Mouse (Mus musculus) kidney, adult 18-20 months (tissue): Measurements from ENCODE around the gene Lhpp.

Experiments
- DNase-seq: peaks from one replicate; pipeline ENCODE4 v3.0.0; 2021

The Lhpp gene

DNA sequence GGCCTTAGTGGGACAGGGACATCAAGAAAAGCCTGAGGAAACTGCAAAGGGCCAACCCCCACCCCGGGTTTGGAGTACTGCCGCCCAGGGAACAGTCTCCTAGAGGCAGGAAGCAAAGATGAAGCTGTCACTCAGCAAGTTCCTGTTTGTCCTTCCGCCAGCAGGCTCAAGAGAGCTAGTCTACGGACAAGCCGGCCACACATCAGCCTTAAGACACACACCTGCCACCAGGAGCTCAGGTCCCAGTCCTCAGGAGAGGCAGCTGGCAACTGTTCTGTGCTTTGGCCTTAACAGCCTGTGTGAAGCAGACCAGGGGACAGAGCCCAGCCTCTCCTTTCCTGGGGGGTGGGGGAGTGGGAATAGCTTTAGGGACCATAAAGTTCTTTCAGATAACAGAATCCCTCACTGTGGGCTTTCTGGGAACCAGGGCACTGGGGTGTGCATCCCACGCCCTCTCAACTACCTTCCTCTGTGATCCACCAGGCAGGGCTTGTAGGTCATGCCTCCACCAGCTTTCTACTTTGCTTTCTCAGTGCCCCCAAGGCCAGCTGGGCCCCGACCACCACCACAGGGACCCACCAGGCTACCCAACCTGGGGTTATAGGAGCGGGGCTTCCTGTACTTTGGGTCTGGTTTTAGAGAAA, 103.2 kb downstream of the Lhpp start:
- DNase-seq: peak; percentile 64

DNA sequence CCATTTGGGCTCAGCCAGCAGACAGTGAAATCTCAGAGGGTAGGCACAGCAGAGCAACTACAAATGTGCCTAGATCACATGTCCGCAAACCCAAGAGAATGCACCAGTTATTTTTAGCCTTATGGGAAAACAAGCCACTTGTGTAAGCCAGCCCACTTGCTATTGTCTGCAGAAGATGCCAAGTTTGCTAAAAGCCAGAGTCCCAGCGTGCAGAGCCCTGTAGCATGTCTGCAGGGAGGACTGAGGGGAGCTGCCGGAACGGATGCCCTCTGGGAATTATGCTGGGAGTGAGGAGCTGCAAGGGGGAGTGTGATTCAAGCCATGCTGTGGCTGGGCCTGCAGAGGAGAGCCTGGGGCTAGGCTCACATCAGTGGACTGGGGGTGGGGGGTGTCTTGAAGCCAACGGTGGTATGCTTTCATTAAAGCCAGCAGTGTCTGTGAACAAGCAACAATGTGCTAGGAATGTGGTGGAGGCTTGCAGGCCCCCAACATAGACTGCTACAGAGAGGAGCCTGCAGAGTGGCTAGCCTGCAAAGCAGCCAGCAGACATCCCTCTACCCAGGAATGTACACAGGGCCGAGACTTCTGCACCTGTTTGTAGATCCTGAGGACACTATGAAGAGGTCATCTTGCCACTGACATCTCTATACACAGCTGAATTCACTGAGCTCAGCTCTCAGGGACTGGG, 103.9 kb downstream of the Lhpp start:
- no peak for DNase-seq

DNA sequence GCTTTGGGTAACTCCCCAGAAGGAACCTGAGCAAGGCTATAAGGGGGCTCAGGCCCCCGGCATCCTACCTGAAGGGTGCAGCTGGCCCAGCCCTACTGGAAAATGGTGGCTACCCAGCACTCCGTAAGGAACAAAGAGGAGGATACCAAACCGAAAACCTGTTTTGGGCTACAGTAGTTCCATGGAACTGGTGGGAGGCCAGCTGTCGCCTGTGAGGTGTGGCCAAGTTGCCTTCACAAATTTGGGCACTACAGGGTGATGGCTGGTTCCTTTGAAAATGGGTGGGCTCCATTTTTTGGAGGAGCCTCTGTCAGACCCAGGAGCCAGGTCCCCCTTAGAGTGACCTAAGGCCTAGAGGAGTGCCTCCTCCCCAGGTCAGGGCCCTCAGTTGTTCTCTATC, 104.8 kb downstream of the Lhpp start:
- no peak for DNase-seq

DNA sequence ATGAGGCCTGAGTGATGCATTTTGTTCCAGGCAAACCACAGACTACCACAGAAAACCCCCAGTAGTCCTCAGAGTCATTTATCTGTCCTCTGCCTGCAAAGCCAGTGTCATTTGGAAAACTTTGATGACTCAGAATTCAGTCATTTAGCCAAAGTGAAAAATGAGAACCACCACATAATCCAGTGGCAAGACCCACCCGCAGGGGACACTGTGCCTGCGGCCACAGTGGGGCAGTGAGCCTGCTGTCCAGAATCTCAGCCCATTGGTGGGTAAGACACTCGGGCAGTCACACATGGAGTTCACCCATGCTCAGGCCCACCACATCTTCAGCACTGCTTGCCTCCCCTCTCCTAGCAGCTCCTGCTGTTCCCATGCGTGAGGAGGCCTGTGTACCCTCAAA, 109.1 kb downstream of the Lhpp start:
- DNase-seq: no peak

DNA sequence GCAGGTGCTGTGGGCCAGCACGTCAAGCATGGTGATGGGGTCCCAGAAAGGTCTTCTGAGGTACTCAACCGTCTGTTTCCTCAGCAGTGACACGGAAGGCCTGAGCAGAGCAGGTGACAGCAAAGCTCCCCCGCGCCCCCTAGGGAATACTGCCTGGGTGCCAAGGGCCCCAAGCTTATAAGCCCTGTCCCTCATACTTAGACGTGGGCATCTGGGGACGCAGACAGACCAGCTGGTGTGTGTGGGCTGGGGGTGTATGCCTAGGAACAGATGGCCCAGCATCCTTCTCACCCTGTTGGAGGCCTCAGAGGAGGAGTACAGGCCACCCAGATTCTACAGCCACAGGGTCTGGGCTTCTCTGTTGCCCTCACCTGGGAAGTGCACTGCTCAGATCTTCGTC, 110.1 kb downstream of the Lhpp start:
- no peak for DNase-seq

GRCm38 (mm10) chr7:132722401-132723370, 112.2 kb downstream of the Lhpp start:
- DNase-seq: peak; percentile 68

- DNase-seq: peak; percentile 93
These were observed 113.5 kb downstream of the Lhpp start for GRCm38 (mm10) chr7:132723906-132724305.

DNA sequence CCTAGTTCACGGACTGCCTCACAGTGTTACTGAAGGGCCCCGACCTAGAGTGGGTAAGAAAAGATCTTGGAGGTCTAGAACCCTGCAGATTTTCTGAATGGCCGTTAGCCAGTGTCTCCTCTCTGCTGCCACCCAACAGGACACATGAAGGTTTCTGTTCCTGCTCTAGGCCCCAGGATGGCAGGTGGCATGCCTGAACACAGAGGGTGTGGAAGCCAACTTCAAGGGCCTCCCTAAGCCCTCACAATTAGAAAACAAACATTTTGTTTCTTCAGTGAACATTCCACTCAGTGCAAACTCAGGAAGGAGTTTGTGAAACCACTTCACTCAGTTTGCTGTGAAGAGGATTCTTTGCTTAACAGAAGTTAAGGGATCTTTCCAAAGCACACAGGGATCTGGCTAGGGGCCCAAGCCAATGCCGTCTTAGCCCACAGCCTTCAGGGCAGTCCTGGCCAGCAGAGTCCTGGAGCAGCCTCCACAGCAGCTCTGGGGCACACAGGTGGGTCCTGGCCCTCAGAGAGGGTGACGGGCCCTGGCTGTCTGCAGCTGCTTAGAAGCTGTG, 114.1 kb downstream of the Lhpp start:
- DNase-seq: peak; percentile 51

GRCm38 (mm10) chr7:132726106-132726861, 115.8 kb downstream of the Lhpp start:
- DNase-seq: no peak

DNA sequence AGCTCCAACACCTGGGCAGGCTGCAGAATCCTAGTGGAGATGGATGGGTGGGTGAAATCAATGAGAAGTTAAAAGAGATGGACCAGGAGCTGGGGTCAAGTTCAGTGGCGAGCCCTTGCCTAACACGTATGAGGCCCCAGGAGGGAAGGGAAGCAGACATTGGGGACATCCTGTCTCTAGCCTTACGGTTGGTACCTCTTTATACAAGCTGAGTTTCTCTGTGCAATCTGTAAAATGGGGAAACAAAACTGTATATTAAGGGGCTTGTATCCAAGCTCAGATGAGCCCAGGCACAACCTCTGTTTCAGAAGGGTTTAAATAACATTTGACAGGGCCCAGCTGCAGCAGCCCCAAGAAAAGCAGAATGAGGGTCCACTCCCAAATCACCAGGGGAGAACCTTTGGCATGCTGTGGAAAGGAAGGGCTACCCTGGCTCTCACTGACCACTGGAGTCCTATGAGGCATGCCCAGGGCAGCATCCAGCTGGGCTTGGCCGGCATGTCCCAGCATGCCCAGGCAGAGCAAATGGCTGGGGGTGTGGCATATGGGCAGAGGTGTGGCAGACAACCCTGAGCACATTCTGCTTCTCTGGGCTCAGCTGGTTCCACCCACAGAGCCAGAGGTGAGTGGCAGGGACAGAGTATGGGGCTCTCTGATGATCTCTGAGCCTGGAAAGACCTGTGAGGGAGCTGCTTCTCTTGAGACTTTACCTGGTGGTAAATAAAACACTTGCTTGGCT, 118.8 kb downstream of the Lhpp start:
- peak; percentile 62 for DNase-seq

- DNase-seq: no peak
These were observed 120.1 kb downstream of the Lhpp start for GRCm38 (mm10) chr7:132730510-132730909.

DNA sequence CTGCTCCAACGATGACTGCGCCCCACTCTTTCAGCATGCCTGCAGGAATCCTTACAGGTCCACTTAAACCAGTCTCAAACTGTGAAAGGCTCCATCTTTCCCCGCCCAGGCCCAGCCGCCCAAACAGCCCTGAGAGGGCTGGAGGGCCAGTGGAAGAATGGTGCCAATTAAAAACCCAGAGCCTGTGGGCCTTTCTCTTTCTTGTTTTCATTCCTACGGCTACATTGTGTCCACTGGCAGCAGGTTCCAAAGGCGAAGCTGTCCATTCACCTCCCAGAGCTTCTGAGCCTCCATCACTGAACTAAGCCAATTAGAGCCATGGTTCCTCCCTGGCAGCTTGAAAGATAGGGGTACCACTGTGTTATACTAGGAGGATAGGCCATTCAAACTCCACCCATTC, 121.1 kb downstream of the Lhpp start:
- no peak for DNase-seq

GRCm38 (mm10) chr7:132732136-132732789, 121.8 kb downstream of the Lhpp start:
- peak; percentile 43 for DNase-seq

GRCm38 (mm10) chr7:132733521-132733920, 123.1 kb downstream of the Lhpp start:
- peak; percentile 49 for DNase-seq

DNA sequence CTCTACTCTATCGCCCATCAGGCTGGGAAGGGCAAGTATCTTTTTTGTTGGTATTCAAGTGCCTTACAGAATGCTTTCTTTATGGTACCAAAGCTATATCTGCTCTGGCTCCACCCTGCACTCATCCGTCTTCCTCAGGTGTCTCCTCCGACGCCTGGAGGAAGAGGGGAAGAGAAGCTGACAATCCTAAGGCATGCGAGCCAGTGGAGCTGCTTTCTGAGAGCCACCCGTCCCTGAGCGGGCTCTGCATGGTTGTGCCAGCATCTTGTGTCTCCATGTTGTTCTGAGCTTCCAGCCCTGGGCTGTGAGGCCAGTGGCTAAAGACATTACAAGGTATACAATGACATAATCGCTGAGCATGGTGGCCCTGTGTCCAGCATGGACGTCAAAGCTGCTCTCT, 123.8 kb downstream of the Lhpp start:
- DNase-seq: no peak

DNA sequence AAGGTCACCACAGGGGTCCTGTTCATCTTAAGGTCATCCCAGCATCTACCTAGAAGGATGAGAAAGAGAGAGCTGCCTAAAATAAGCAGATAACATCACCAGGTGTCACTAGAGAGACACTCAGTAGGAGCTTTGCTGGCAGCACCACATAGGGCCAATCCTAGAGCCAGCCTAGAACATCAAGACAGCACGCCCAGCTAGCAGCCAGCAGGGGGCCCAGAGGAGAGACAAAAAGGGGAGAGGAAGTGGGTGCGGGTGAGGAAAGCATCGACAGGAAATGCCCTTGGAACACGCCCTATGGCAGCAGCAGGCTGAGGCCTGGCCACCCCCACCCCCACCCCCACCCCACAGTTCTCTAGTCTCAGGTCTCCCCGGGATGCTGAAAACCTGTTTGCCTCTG, 124.7 kb downstream of the Lhpp start:
- peak; percentile 61 for DNase-seq

GRCm38 (mm10) chr7:132736099-132736862, 125.8 kb downstream of the Lhpp start:
- peak; percentile 72 for DNase-seq

- no peak for DNase-seq
These were observed 128.4 kb downstream of the Lhpp start for GRCm38 (mm10) chr7:132738844-132739243.

DNA sequence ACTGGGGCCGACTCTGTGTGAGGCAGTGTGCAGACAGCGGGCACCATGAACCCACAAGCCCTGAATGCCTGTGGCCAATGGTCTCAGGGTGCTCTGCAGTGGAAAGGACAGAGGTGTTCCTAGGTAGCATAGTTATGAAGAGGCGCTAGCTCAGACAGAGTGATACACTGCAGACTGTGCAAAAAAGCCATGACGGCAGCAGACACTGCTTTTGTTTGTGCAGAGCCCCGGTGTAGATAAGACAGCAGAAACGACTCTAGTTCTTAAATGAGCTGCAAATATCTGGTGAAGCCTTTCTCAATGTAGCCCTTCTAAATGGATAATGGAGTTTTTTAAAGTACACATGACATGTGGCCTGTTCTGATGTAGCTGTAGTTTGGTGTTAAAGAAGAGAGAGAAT, 129.4 kb downstream of the Lhpp start:
- DNase-seq: no peak

DNA sequence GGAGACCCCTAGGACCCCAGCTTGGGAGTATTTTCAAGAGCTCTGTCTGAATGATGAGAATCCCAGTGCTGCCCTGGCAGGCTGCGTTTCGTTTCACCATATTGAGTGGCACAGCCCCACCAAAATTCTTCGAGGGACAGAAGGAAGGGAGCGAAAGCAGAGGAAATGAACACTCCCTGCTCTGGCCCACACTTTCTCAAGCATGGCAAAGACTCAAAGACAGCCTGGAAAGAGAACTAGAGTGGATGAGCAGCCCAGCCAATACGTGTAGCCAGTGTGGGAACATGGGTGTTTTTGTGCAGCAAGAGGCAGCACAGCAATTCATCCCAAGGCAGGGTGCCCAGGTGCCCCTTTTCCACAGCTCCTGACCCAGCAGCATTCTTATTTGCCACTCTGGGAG, 132.5 kb downstream of the Lhpp start:
- no peak for DNase-seq
